ENCODE assay signal across 8 mouse cellular contexts in the genomic region with DNA sequence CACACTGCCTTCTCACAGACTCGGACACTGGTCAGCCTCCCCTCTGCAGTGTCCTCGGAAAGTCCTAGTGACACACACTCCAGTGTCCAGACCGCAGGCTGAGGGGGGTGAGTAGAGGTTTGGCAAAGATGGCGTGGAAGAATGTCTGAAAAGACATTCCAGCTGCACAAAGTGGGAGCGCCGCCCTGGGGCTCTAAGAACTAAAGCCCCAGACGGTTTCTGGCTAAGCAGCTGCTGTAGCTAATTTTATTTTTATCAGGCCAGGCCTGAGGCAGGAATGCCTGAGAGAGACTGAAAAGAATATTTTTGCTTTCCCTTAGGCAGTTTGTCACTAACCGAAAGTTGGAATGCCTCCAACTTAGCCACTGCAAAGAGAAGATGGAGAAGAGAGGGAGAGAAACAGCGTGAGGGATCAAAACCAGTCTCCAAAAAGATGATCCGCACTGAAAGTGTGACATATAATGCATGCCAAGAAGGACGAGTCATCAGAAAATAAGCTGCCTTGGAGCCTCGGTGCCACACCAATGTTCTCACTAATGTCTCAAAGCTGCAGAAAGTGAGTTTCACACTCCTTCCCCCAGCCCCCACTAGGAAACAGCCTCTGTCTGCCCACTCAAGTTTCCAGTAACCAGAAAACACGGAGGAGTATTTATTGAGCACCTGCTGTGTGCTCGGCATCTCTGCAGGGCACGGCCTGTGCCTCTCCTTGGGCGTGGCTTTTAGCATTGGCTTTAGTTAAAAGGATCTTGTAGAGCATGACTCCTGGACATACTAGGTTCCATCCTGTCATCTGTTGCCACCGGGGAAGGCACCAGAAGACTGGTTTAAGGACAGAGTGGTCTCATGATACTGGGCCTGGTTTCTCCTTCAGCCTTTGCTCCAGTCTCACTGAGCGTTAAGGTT. TPM values are rescaled to one million over a fixed set of nuclear protein-coding genes. Genes with fewer than 3 reads are reported as not detected.
DNase-seq lines count a peak whose midpoint lies in the region; ATAC-seq and TF ChIP-seq lines count a peak whose summit lies in the region.

No protein-coding gene starts in this region.

- no peaks in the 10 kb centered on the region for H3K36me3 ChIP-seq in embryonic facial prominence, embryonic 11.5 days (replicated peaks; ENCODE audit: control insufficient read depth, insufficient read depth, low read depth, low read length)
- peaks cover 12% of the 10 kb centered on the region for H3K36me3 ChIP-seq in embryonic facial prominence, embryonic 10.5 days (replicated peaks)
- no peaks in the 10 kb centered on the region for H3K36me3 ChIP-seq in hindbrain, embryonic 16.5 days (ENCODE audit: control insufficient read depth, insufficient read depth, low read length)
- peaks cover 45% of the 10 kb centered on the region for H3K36me3 ChIP-seq in limb, embryonic 14.5 days (ENCODE audit: control insufficient read depth, insufficient read depth, low read length)

- ATAC-seq in embryonic facial prominence, embryonic 11.5 days (replicated peaks; ENCODE audit: insufficient number of reproducible peaks, low FRiP score, low TSS enrichment, low read depth) = no peak
- ATAC-seq in hindbrain, embryonic 16.5 days = peak; percentile 79
- peak; percentile 72 for ATAC-seq in limb, embryonic 14.5 days (ENCODE audit: low FRiP score, low read depth)

- no peak for TF ChIP-seq POLR2A in limb, embryonic 14.5 days (IDR thresholded peaks at IDR 0.05; ENCODE audit: borderline replicate concordance, extremely low read depth, insufficient read depth, insufficient read length)

- no peak overlapping the region for H3K4me2 ChIP-seq in embryonic facial prominence, embryonic 11.5 days (ENCODE audit: low read depth, low read length)
- no peak overlapping the region for H3K4me2 ChIP-seq in hindbrain, embryonic 16.5 days (ENCODE audit: low read length)
- H3K4me2 ChIP-seq in limb, embryonic 14.5 days (replicated peaks; ENCODE audit: low read depth, low read length, severe bottlenecking) = no peak overlapping the region

- DNase-seq in embryonic facial prominence, embryonic 11.5 days (ENCODE audit: low spot score) = peak; percentile 30
- no peak for DNase-seq in embryonic facial prominence, embryonic 10.5 days (ENCODE audit: low spot score)
- DNase-seq in adrenal gland, postnatal 10 days = peak; percentile 67
- DNase-seq in frontal cortex, postnatal 36 days (ENCODE audit: low spot score in 2 of 2) = peak; percentile 54 to 69
- peak; percentile 70 for DNase-seq in limb, embryonic 14.5 days (ENCODE audit: low spot score)
- DNase-seq in right cerebral cortex, postnatal 4 days = peak; percentile 37
- no peak for DNase-seq in retina, embryonic 14.5 days (ENCODE audit: low spot score)

- H3K4me1 ChIP-seq in embryonic facial prominence, embryonic 11.5 days (ENCODE audit: control insufficient read depth, insufficient read depth, low read length) = no peaks in the 10 kb centered on the region
- H3K4me1 ChIP-seq in embryonic facial prominence, embryonic 10.5 days = peaks cover 19% of the 10 kb centered on the region
- no peaks in the 10 kb centered on the region; the same call in 1 of the 2 replicates for H3K4me1 ChIP-seq in hindbrain, embryonic 16.5 days (ENCODE audit: control insufficient read depth, insufficient read depth, low read depth, low read length)
- H3K4me1 ChIP-seq in limb, embryonic 14.5 days (ENCODE audit: control insufficient read depth, insufficient read depth, low read length) = peaks cover 5% of the 10 kb centered on the region; the same call in 1 of the 2 replicates

- H3K4me3 ChIP-seq in embryonic facial prominence, embryonic 11.5 days (ENCODE audit: low read depth, low read length) = no peak overlapping the region
- no peak overlapping the region for H3K4me3 ChIP-seq in embryonic facial prominence, embryonic 10.5 days
- H3K4me3 ChIP-seq in hindbrain, embryonic 16.5 days (ENCODE audit: low read length) = no peak overlapping the region
- no peak overlapping the region for H3K4me3 ChIP-seq in limb, embryonic 14.5 days (replicated peaks; ENCODE audit: low read length)

- H3K9ac ChIP-seq in embryonic facial prominence, embryonic 11.5 days (replicated peaks; ENCODE audit: low read length) = no peak overlapping the region
- no peak overlapping the region for H3K9ac ChIP-seq in hindbrain, embryonic 16.5 days (ENCODE audit: low read depth, low read length)
- H3K9ac ChIP-seq in limb, embryonic 14.5 days (ENCODE audit: low read depth, low read length, severe bottlenecking) = no peak overlapping the region; the same call in 1 of the 2 replicates

- no peak overlapping the region for H3K27ac ChIP-seq in embryonic facial prominence, embryonic 11.5 days (replicated peaks; ENCODE audit: low read depth, low read length)
- H3K27ac ChIP-seq in embryonic facial prominence, embryonic 10.5 days (replicated peaks) = no peak overlapping the region; the same call in 1 of the 2 replicates
- H3K27ac ChIP-seq in hindbrain, embryonic 16.5 days (ENCODE audit: low read depth, low read length) = peak overlapping the region; percentile 27; the same call in 1 of the 2 replicates
- peak overlapping the region; percentile 62; the same call in 1 of the 2 replicates for H3K27ac ChIP-seq in limb, embryonic 14.5 days (replicated peaks; ENCODE audit: low read depth, low read length)

- no peaks in the 10 kb centered on the region for H3K27me3 ChIP-seq in embryonic facial prominence, embryonic 11.5 days (ENCODE audit: control insufficient read depth, insufficient read depth, low read length)
- no peaks in the 10 kb centered on the region for H3K27me3 ChIP-seq in embryonic facial prominence, embryonic 10.5 days (replicated peaks; ENCODE audit: low read depth, poor library complexity, severe bottlenecking)
- H3K27me3 ChIP-seq in hindbrain, embryonic 16.5 days (replicated peaks; ENCODE audit: control insufficient read depth, insufficient read depth, low read length) = no peaks in the 10 kb centered on the region
- H3K27me3 ChIP-seq in limb, embryonic 14.5 days (ENCODE audit: control insufficient read depth, insufficient read depth, low read length) = no peaks in the 10 kb centered on the region

- no peaks in the 10 kb centered on the region for H3K9me3 ChIP-seq in embryonic facial prominence, embryonic 11.5 days (replicated peaks; ENCODE audit: control insufficient read depth, low read length)
- no peaks in the 10 kb centered on the region for H3K9me3 ChIP-seq in embryonic facial prominence, embryonic 10.5 days
- H3K9me3 ChIP-seq in hindbrain, embryonic 16.5 days (ENCODE audit: control insufficient read depth, low read length) = no peaks in the 10 kb centered on the region
- no peaks in the 10 kb centered on the region for H3K9me3 ChIP-seq in limb, embryonic 14.5 days (ENCODE audit: control insufficient read depth, low read length)

- 70% methylated on average over 18 of the region's 18 CpGs for WGBS in embryonic facial prominence, embryonic 11.5 days
- WGBS in embryonic facial prominence, embryonic 10.5 days = 69% methylated on average over 18 of the region's 18 CpGs
- WGBS in hindbrain, embryonic 16.5 days = 49% methylated on average over 18 of the region's 18 CpGs
- 56% methylated on average over 18 of the region's 18 CpGs for WGBS in limb, embryonic 14.5 days

RNA-seq across cellular contexts. Expression of gene Rftn2, which starts 24.5 kb away (rescaled TPM):
- polyA plus RNA-seq in embryonic facial prominence, embryonic 11.5 days (2014; fragmentation: Nextera tagmentation; extraction: Ambion mirVana) = 20.1 and 20.5 TPM in 2 replicates
- polyA plus RNA-seq in embryonic facial prominence, embryonic 10.5 days (2016; fragmentation: Nextera tagmentation; extraction: Ambion mirVana) = 10.6 and 13.6 TPM in 2 replicates
- 10 to 100 TPM; 14.2 to 19.7 TPM for total RNA-seq in adrenal gland, postnatal 10 days (2021)
- 13.0 and 15.5 TPM in 2 replicates for polyA plus RNA-seq in hindbrain, embryonic 16.5 days (2015; fragmentation: Nextera tagmentation; extraction: Ambion mirVana)
- 22.9 and 24.3 TPM in 2 replicates for polyA plus RNA-seq in limb, embryonic 14.5 days (2012; rRNA removed)
- 27.0 and 29.6 TPM in 2 replicates for polyA plus RNA-seq in limb, embryonic 14.5 days (2014; fragmentation: Nextera tagmentation; extraction: Ambion mirVana)

RNA-seq across cellular contexts. Expression of gene Mars2, which starts 34.9 kb away (rescaled TPM):
- 2.4 and 2.8 TPM in 2 replicates for polyA plus RNA-seq in embryonic facial prominence, embryonic 11.5 days (2014; fragmentation: Nextera tagmentation; extraction: Ambion mirVana)
- 3.2 and 3.4 TPM in 2 replicates for polyA plus RNA-seq in embryonic facial prominence, embryonic 10.5 days (2016; fragmentation: Nextera tagmentation; extraction: Ambion mirVana)
- total RNA-seq in adrenal gland, postnatal 10 days (2021) = 1 to 10 TPM; 5.0 to 5.8 TPM
- 3.5 and 3.7 TPM in 2 replicates for polyA plus RNA-seq in hindbrain, embryonic 16.5 days (2015; fragmentation: Nextera tagmentation; extraction: Ambion mirVana)
- 2.4 TPM in 2 replicates for polyA plus RNA-seq in limb, embryonic 14.5 days (2012; rRNA removed)
- 2.3 and 2.9 TPM in 2 replicates for polyA plus RNA-seq in limb, embryonic 14.5 days (2014; fragmentation: Nextera tagmentation; extraction: Ambion mirVana)

Comparison
In these comparisons a context has a peak if more than half of its experiments do, and no peak if none do; other contexts are left out.
1. DNase-seq: peak in embryonic facial prominence, embryonic 11.5 days (single experiment), adrenal gland, postnatal 10 days (single experiment), frontal cortex, postnatal 36 days (2 of 2), limb, embryonic 14.5 days (single experiment) and right cerebral cortex, postnatal 4 days (single experiment); none in embryonic facial prominence, embryonic 10.5 days (single experiment) and retina, embryonic 14.5 days (single experiment).
2. H3K27ac ChIP-seq: peak in hindbrain, embryonic 16.5 days (single experiment) and limb, embryonic 14.5 days (single experiment); none in embryonic facial prominence, embryonic 11.5 days (single experiment) and embryonic facial prominence, embryonic 10.5 days (single experiment).